Mouse (Mus musculus): ENCODE measurements around the gene Cd86.

GRCm38 (mm10) chr16:36673196-36673595 lies 7.3 kb upstream of the Cd86 start:
- no peak for TF ChIP-seq CTCF (IDR thresholded peaks at IDR 0.05; ENCODE audit: control insufficient read depth, insufficient read depth, low read length)
- TF ChIP-seq POLR2A (IDR thresholded peaks at IDR 0.05; ENCODE audit: borderline replicate concordance, control insufficient read depth, low read depth, low read length): no peak

Measured in bone marrow, adult 2 months (tissue).